Mouse (Mus musculus): ENCODE data around the gene Sfpq.

- TF ChIP-seq CTCF (IDR thresholded peaks at IDR 0.05; ENCODE audit: insufficient read depth, low read length) (no peak), POLR2A (IDR thresholded peaks at IDR 0.05; ENCODE audit: borderline replicate concordance, extremely low read depth, low read depth, low read length) (no peak)
Observed at GRCm38 (mm10) chr4:126986768-126987167, 34.4 kb upstream of the Sfpq start.

Data from lung, adult 2 months (tissue).